Mouse (Mus musculus) heart, postnatal 0 days (tissue): ENCODE measurements at regions not wholly inside any gene's neighbourhood (a gene's known extent, or its start where the extent isn't known, plus 50 kb on each side); places are given as distances from the start of the nearest gene placed in this dataset.

ENCODE experiments used
- ATAC-seq: fragments of 200-750 bp; cut with Nextera tagmentation; 2 replicates; pipeline ENCODE4 v1.8.0; 2017; ENCODE audit warnings: low read depth, moderate number of reproducible peaks, moderate library complexity; ENCODE audit not compliant: insufficient read depth
- DNase-seq: peaks from one replicate; pipeline ENCODE4 v3.0.0-alpha.2; 2016; ENCODE audit warnings: low spot score
- H3K27ac ChIP-seq: fragments of 300-500 bp; sonication (generic); 2 replicates; pipeline ENCODE4 v1.5.1; 2014; ENCODE audit warnings: low read depth, mild to moderate bottlenecking
- H3K27me3 ChIP-seq: fragments of 300-500 bp; sonication (generic); 2 replicates; pipeline ENCODE4 v1.6.1; 2014; ENCODE audit warnings: low read length, mixed read lengths; ENCODE audit not compliant: control insufficient read depth, insufficient read depth
- H3K36me3 ChIP-seq: fragments of 300-500 bp; sonication (generic); replicated peaks from 2 replicates; pipeline ENCODE4 v1.6.1; 2014; ENCODE audit warnings: low read length, mixed read lengths; ENCODE audit not compliant: control insufficient read depth, insufficient read depth
- H3K4me1 ChIP-seq: fragments of 300-500 bp; sonication (generic); 2 replicates; pipeline ENCODE4 v1.6.1; 2014; ENCODE audit warnings: antibody characterized with exemption; ENCODE audit not compliant: control insufficient read depth, insufficient read depth
- H3K4me2 ChIP-seq: fragments of 300-500 bp; sonication (generic); 2 replicates; pipeline ENCODE4 v1.6.1; 2014; ENCODE audit warnings: low read depth, mild to moderate bottlenecking, low read length, moderate library complexity
- H3K4me3 ChIP-seq: fragments of 300-500 bp; sonication (generic); 2 replicates; pipeline ENCODE4 v1.5.1; 2014; ENCODE audit warnings: low read depth, low read length
- H3K9ac ChIP-seq: fragments of 300-500 bp; sonication (generic); replicated peaks from 2 replicates; pipeline ENCODE4 v1.6.1; 2014; ENCODE audit warnings: low read depth, low read length, mixed read lengths
- H3K9me3 ChIP-seq: fragments of 300-500 bp; sonication (generic); replicated peaks from 2 replicates; pipeline ENCODE4 v1.6.1; 2016; ENCODE audit warnings: low read length; ENCODE audit not compliant: control insufficient read depth
- CTCF ChIP-seq: IDR thresholded peaks from 2 replicates; pipeline ENCODE4 v1.5.1; 2016; ENCODE audit warnings: antibody characterized with exemption, control low read depth, low read depth
- EP300 ChIP-seq: IDR thresholded peaks from 2 replicates; pipeline ENCODE4 v1.6.1; 2016; ENCODE audit warnings: antibody characterized with exemption, low read depth
- WGBS: fragments of 180-500 bp; shearing (Covaris S2); extraction: QIAGEN DNeasy Blood & Tissue Kit; methylation state at CpG from one replicate; pipeline ENCODE4 v1.1.7; 2014; 5-methylcytosine and 5-hydroxymethylcytosine counted together

GRCm38 (mm10) chr1:161575171-161575570 lies 80.7 kb downstream of the Tnfsf18 start:
- H3K9ac ChIP-seq, result no peak overlapping the region
- H3K27ac ChIP-seq, result no peak overlapping the region
- H3K4me3 ChIP-seq, result no peak overlapping the region
- no peak overlapping the region for H3K4me2 ChIP-seq
- no peak for ATAC-seq
- no peaks in the 10 kb centered on the region; the same call in 1 of the 2 replicates for H3K4me1 ChIP-seq
- H3K36me3 ChIP-seq, result no peaks in the 10 kb centered on the region
- H3K9me3 ChIP-seq, result no peaks in the 10 kb centered on the region
- TF ChIP-seq EP300 (no peak), CTCF (no peak)
- DNase-seq, result no peak
- 86% methylated on average over 5 of the region's 5 CpGs for WGBS
- H3K27me3 ChIP-seq, result no peaks in the 10 kb centered on the region

GRCm38 (mm10) chr1:161570762-161571161 lies 76.3 kb downstream of the Tnfsf18 start:
- 57% methylated on average over 3 of the region's 3 CpGs for WGBS
- TF ChIP-seq EP300 (no peak), CTCF (no peak)
- no peaks in the 10 kb centered on the region for H3K9me3 ChIP-seq
- no peaks in the 10 kb centered on the region for H3K4me1 ChIP-seq
- DNase-seq, result no peak
- H3K27ac ChIP-seq, result no peak overlapping the region
- no peak overlapping the region for H3K4me3 ChIP-seq
- ATAC-seq, result no peak
- no peaks in the 10 kb centered on the region for H3K27me3 ChIP-seq
- H3K36me3 ChIP-seq, result no peaks in the 10 kb centered on the region
- no peak overlapping the region for H3K4me2 ChIP-seq
- no peak overlapping the region for H3K9ac ChIP-seq

DNA sequence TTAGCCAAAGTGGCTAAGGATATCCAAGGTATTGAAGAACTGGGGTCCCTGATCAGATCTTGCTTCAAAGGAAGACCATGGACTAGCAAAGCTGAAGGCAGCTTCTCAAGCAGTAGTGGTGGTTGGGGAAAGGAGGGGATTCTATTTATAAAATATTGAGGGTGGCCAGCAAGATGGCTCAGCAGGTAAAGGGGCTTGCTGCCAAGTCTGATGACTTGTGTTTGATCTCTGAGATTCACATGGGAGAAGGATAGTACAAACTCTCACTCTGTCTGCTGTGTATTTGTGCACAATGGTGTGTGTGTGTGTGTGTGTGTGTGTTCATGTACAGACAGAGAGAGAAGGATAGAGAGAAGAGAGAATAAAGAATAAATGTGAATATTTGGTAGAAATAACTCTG lies 73.4 kb downstream of the Tnfsf18 start:
- no peak for DNase-seq
- no peak for ATAC-seq
- Histone ChIP-seq H3K4me3 (no peak overlapping the region), H3K27me3 (no peaks in the 10 kb centered on the region), H3K27ac (no peak overlapping the region), H3K36me3 (no peaks in the 10 kb centered on the region), H3K9me3 (no peaks in the 10 kb centered on the region), H3K9ac (no peak overlapping the region), H3K4me1 (no peaks in the 10 kb centered on the region), H3K4me2 (no peak overlapping the region)
- no peak for TF ChIP-seq EP300

GRCm38 (mm10) chr1:161560368-161560767 lies 65.9 kb downstream of the Tnfsf18 start:
- Histone ChIP-seq H3K9ac (no peak overlapping the region), H3K9me3 (no peaks in the 10 kb centered on the region), H3K4me2 (no peak overlapping the region), H3K4me3 (no peak overlapping the region), H3K4me1 (no peaks in the 10 kb centered on the region), H3K36me3 (no peaks in the 10 kb centered on the region), H3K27me3 (no peaks in the 10 kb centered on the region), H3K27ac (no peak overlapping the region)
- no peak for DNase-seq
- ATAC-seq, result no peak
- WGBS, result 53% methylated on average over 3 of the region's 3 CpGs
- TF ChIP-seq EP300, result no peak
- TF ChIP-seq CTCF, result no peak
